Mouse (Mus musculus) E14TG2a.4 (cell line): ENCODE results near the gene Cdc42ep5.

Experiments used
- CTCF ChIP-seq: conservative IDR thresholded peaks from 2 replicates; pipeline ENCODE4 v1.5.1; 2014; ENCODE audit warnings: low read length
- NANOG ChIP-seq: IDR thresholded peaks from 2 replicates; pipeline ENCODE4 v1.6.1; 2014; ENCODE audit warnings: borderline replicate concordance, low read length, mixed read lengths
- POU5F1 ChIP-seq: IDR thresholded peaks from 2 replicates; pipeline ENCODE4 v1.6.1; 2014; ENCODE audit warnings: low read length, borderline replicate concordance

- no peak for TF ChIP-seq CTCF
- TF ChIP-seq POU5F1 = no peak
- no peak for TF ChIP-seq NANOG
Observed at GRCm38 (mm10) chr7:4208626-4209025, 44.0 kb upstream of the Cdc42ep5 start.
